Mouse (Mus musculus): ENCODE measurements at regions not wholly inside any gene's neighbourhood (a gene's known extent, or its start where the extent isn't known, plus 50 kb on each side); places are given as distances from the start of the nearest gene placed in this dataset.

- no peaks in the 10 kb centered on the region for H3K9me3 ChIP-seq (replicated peaks)
- no peak overlapping the region for H3K4me2 ChIP-seq
- no peak overlapping the region for H3K4me3 ChIP-seq (replicated peaks)
- no peak overlapping the region for H3K27ac ChIP-seq
- no peaks in the 10 kb centered on the region for H3K36me3 ChIP-seq
- DNase-seq (no peak), ATAC-seq (ENCODE audit: low read depth) (no peak)
- H3K9ac ChIP-seq = no peak overlapping the region
- H3K27me3 ChIP-seq = no peaks in the 10 kb centered on the region
- no peaks in the 10 kb centered on the region for H3K4me1 ChIP-seq (replicated peaks)
- WGBS (ENCODE audit: insufficient replicate concordance) = 67% methylated on average over 4 of the region's 4 CpGs
Observed at GRCm38 (mm10) chr2:172699654-172700053, 150.3 kb downstream of the Tfap2c start.

DNA sequence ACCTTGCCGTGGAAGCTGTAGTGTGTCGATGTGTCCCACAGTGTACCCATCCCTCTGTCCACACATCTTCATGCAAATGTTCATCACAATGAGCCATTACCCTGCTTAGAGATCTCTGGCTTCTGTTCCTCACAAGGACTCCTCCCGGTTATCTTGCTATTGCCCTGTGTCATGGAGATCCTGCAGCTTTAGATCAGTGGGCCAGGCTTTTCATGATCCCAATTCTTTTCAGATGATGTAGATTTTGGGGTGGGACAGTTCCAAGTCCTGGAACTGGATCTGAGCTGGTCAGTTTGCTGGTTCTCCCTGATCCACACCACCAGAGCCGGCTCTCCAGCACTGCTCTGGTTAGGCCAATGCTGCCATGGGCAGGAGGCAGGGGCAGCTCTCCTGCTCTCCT lies 161.2 kb downstream of the Tfap2c start:
- no peak for ATAC-seq (ENCODE audit: low read depth)
- DNase-seq = no peak
- no peaks in the 10 kb centered on the region for H3K36me3 ChIP-seq
- H3K9me3 ChIP-seq (replicated peaks) = no peaks in the 10 kb centered on the region; the same call in 1 of the 2 replicates
- WGBS (ENCODE audit: insufficient replicate concordance) = 53% methylated on average over 4 of the region's 4 CpGs
- no peak overlapping the region for H3K4me3 ChIP-seq (replicated peaks)
- no peak overlapping the region for H3K9ac ChIP-seq
- no peaks in the 10 kb centered on the region for H3K4me1 ChIP-seq (replicated peaks)
- no peak overlapping the region for H3K27ac ChIP-seq
- no peak overlapping the region for H3K4me2 ChIP-seq
- no peaks in the 10 kb centered on the region for H3K27me3 ChIP-seq

- peaks cover 68% of the 10 kb centered on the region for H3K27me3 ChIP-seq
- ATAC-seq (ENCODE audit: low read depth) = no peak
- no peaks in the 10 kb centered on the region for H3K9me3 ChIP-seq (replicated peaks)
- no peak overlapping the region for H3K9ac ChIP-seq
- WGBS (ENCODE audit: insufficient replicate concordance) = 7% methylated on average over 13 of the region's 13 CpGs
- no peaks in the 10 kb centered on the region for H3K36me3 ChIP-seq
- H3K4me2 ChIP-seq = no peak overlapping the region
- no peak overlapping the region for H3K27ac ChIP-seq
- no peak overlapping the region for H3K4me3 ChIP-seq (replicated peaks)
- H3K4me1 ChIP-seq (replicated peaks) = peaks cover 8% of the 10 kb centered on the region
- DNase-seq = no peak
Observed at GRCm38 (mm10) chr2:172726701-172727100, 177.3 kb downstream of the Tfap2c start.

- no peaks in the 10 kb centered on the region for H3K36me3 ChIP-seq
- peaks cover 77% of the 10 kb centered on the region for H3K27me3 ChIP-seq
- 40% methylated on average over 10 of the region's 10 CpGs for WGBS (ENCODE audit: insufficient replicate concordance)
- no peak overlapping the region for H3K27ac ChIP-seq
- H3K9me3 ChIP-seq (replicated peaks) = no peaks in the 10 kb centered on the region
- H3K4me1 ChIP-seq (replicated peaks) = peaks cover 8% of the 10 kb centered on the region
- H3K4me3 ChIP-seq (replicated peaks) = no peak overlapping the region
- H3K4me2 ChIP-seq = no peak overlapping the region
- H3K9ac ChIP-seq = no peak overlapping the region
- DNase-seq (no peak), ATAC-seq (ENCODE audit: low read depth) (no peak)
Observed at GRCm38 (mm10) chr2:172727576-172727975, 178.2 kb downstream of the Tfap2c start.

DNA sequence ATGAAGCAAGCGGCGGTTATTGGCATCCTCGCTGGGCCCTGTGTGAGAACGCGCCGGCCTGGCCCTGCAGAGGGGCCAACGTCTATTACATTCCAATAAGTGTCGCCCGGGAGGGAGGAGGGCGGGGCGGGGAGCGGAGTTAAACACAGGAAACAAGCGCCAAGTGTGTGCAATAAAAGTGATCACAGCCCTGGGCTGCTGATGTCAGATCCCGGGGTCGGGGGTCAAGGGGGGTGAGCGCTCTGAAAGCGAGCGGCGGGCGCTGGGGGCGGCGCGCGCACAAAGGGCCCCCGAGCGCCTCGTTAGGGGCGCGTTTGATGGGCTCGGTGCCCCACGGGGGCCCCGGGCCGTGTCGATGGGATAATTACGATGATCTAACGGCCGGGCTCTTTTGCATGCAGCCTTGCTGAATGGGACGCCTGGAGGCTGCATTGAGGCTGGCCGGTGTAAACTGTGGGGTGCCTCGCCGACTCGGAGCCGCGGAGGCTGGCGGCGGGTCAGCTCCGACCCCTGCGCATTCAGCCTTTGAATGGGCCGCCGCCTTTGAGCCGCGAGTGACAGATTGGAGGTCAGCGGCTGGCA lies 178.9 kb downstream of the Tfap2c start:
- Histone ChIP-seq H3K27ac (no peak overlapping the region), H3K27me3 (peaks cover 79% of the 10 kb centered on the region), H3K36me3 (no peaks in the 10 kb centered on the region), H3K4me3 (replicated peaks) (peak overlapping the region; percentile 34), H3K4me2 (peak overlapping the region; percentile 56), H3K4me1 (replicated peaks) (peaks cover 8% of the 10 kb centered on the region), H3K9me3 (replicated peaks) (no peaks in the 10 kb centered on the region), H3K9ac (no peak overlapping the region)
- no peak for ATAC-seq (ENCODE audit: low read depth)
- WGBS (ENCODE audit: insufficient replicate concordance) = under 1% methylated on average over 53 of the region's 53 CpGs
- DNase-seq = no peak

- 44% methylated on average over 4 of the region's 4 CpGs for WGBS (ENCODE audit: insufficient replicate concordance)
- DNase-seq (no peak), ATAC-seq (ENCODE audit: low read depth) (no peak)
- Histone ChIP-seq H3K27me3 (peaks cover 86% of the 10 kb centered on the region), H3K4me2 (no peak overlapping the region), H3K27ac (no peak overlapping the region), H3K4me1 (replicated peaks) (peaks cover 8% of the 10 kb centered on the region), H3K4me3 (replicated peaks) (no peak overlapping the region), H3K9ac (no peak overlapping the region), H3K9me3 (replicated peaks) (no peaks in the 10 kb centered on the region), H3K36me3 (no peaks in the 10 kb centered on the region)
Observed at GRCm38 (mm10) chr2:172729151-172729550, 179.8 kb downstream of the Tfap2c start.

- Histone ChIP-seq H3K4me3 (replicated peaks) (no peak overlapping the region), H3K4me1 (replicated peaks) (peaks cover 8% of the 10 kb centered on the region), H3K9ac (no peak overlapping the region), H3K27ac (no peak overlapping the region), H3K4me2 (no peak overlapping the region), H3K36me3 (no peaks in the 10 kb centered on the region), H3K27me3 (peaks cover 91% of the 10 kb centered on the region), H3K9me3 (replicated peaks) (no peaks in the 10 kb centered on the region)
- no peak for ATAC-seq (ENCODE audit: low read depth)
- 55% methylated on average over 9 of the region's 9 CpGs for WGBS (ENCODE audit: insufficient replicate concordance)
- no peak for DNase-seq
Observed at GRCm38 (mm10) chr2:172729741-172730140, 180.3 kb downstream of the Tfap2c start.

GRCm38 (mm10) chr2:172731408-172731807 lies 182.0 kb downstream of the Tfap2c start:
- DNase-seq (no peak), ATAC-seq (ENCODE audit: low read depth) (no peak)
- Histone ChIP-seq H3K4me2 (no peak overlapping the region), H3K9ac (no peak overlapping the region), H3K9me3 (replicated peaks) (no peaks in the 10 kb centered on the region), H3K36me3 (no peaks in the 10 kb centered on the region), H3K4me3 (replicated peaks) (no peak overlapping the region), H3K27ac (no peak overlapping the region), H3K27me3 (peaks cover 99% of the 10 kb centered on the region), H3K4me1 (replicated peaks) (peaks cover 8% of the 10 kb centered on the region)
- WGBS (ENCODE audit: insufficient replicate concordance) = 5% methylated on average over 18 of the region's 18 CpGs

DNA sequence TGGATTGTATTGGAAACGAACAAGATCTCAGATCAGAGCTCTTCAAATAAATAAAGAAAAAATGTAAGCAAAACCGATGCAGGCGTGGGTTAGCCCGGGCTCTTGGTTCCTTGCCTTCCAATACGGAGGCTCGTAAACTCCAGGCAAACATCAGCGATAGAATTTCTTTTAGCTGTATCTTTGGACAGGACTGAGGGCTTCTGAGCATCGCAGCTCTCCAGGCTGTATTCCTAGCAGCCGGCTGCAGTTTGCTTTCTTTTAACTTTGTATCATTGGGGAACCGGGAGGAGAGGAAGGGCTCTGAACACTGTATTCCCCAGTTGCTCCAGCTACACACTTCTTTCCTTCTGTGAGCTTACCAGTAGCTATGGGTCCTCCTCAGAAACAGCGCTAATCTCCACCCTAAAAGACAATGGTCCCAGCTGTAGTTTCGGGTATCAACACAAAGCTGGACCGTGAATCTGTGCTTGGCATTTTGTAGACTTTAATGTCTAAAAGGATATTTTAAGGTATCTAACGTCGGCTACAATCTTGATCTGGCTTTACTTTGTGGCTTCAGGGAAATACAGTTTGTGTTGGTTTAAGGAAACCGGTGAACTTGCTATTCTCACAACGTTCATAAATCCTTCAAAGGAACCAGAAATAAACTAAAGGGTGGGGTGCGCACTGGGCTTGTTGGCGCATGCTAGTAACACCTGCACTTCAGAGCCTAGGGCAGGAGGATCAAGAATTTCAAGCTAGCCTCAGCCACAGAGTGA lies 183.2 kb downstream of the Tfap2c start:
- peaks cover 8% of the 10 kb centered on the region for H3K4me1 ChIP-seq (replicated peaks)
- H3K9ac ChIP-seq = no peak overlapping the region
- no peak overlapping the region for H3K4me2 ChIP-seq
- H3K36me3 ChIP-seq = no peaks in the 10 kb centered on the region
- DNase-seq (no peak), ATAC-seq (ENCODE audit: low read depth) (no peak)
- H3K4me3 ChIP-seq (replicated peaks) = no peak overlapping the region
- peaks cover 99% of the 10 kb centered on the region for H3K27me3 ChIP-seq
- no peaks in the 10 kb centered on the region for H3K9me3 ChIP-seq (replicated peaks)
- 9% methylated on average over 19 of the region's 19 CpGs for WGBS (ENCODE audit: insufficient replicate concordance)
- H3K27ac ChIP-seq = no peak overlapping the region

GRCm38 (mm10) chr2:172733403-172733995 lies 184.1 kb downstream of the Tfap2c start:
- no peak overlapping the region for H3K9ac ChIP-seq
- 5% methylated on average over 9 of the region's 9 CpGs for WGBS (ENCODE audit: insufficient replicate concordance)
- H3K4me1 ChIP-seq (replicated peaks) = peaks cover 2% of the 10 kb centered on the region; the same call in 1 of the 2 replicates
- DNase-seq (no peak), ATAC-seq (ENCODE audit: low read depth) (no peak)
- H3K27ac ChIP-seq = no peak overlapping the region
- H3K9me3 ChIP-seq (replicated peaks) = no peaks in the 10 kb centered on the region
- peaks cover 99% of the 10 kb centered on the region for H3K27me3 ChIP-seq
- H3K4me3 ChIP-seq (replicated peaks) = no peak overlapping the region
- H3K36me3 ChIP-seq = no peaks in the 10 kb centered on the region
- H3K4me2 ChIP-seq = no peak overlapping the region

- H3K4me2 ChIP-seq = no peak overlapping the region
- ATAC-seq (ENCODE audit: low read depth) = no peak
- no peaks in the 10 kb centered on the region for H3K36me3 ChIP-seq
- no peak for DNase-seq
- WGBS (ENCODE audit: insufficient replicate concordance) = 17% methylated on average over 6 of the region's 6 CpGs
- no peaks in the 10 kb centered on the region for H3K4me1 ChIP-seq (replicated peaks)
- no peak overlapping the region for H3K4me3 ChIP-seq (replicated peaks)
- H3K9ac ChIP-seq = no peak overlapping the region
- H3K27ac ChIP-seq = no peak overlapping the region
- no peaks in the 10 kb centered on the region for H3K9me3 ChIP-seq (replicated peaks)
- H3K27me3 ChIP-seq = peaks cover 99% of the 10 kb centered on the region
Observed at GRCm38 (mm10) chr2:172735621-172736020, 186.2 kb downstream of the Tfap2c start.
